Mouse (Mus musculus) large intestine, adult 2 months (tissue): ENCODE measurements at regions not wholly inside any gene's neighbourhood (a gene's known extent, or its start where the extent isn't known, plus 50 kb on each side); places are given as distances from the start of the nearest gene placed in this dataset.
A peak's percentile ranks its signal among the peaks of the same experiment; 100 is the strongest.

Source experiments
- DNase-seq: peaks from one replicate; pipeline ENCODE4 v3.0.0-alpha.2; 2012; ENCODE audit warnings: low read depth, low spot score
- WGBS: fragments of 180-500 bp; shearing (Covaris S2); methylation state at CpG from one replicate; pipeline ENCODE4 v1.1.7; 2018; 5-methylcytosine and 5-hydroxymethylcytosine counted together

- DNase-seq = no peak
Measured at GRCm38 (mm10) chr8:44656031-44656430, 279.2 kb upstream of the Fat1 start.

GRCm38 (mm10) chr8:44656470-44656869 lies 278.8 kb upstream of the Fat1 start:
- DNase-seq = no peak
- WGBS = 82% methylated on average over 4 of the region's 4 CpGs

DNA sequence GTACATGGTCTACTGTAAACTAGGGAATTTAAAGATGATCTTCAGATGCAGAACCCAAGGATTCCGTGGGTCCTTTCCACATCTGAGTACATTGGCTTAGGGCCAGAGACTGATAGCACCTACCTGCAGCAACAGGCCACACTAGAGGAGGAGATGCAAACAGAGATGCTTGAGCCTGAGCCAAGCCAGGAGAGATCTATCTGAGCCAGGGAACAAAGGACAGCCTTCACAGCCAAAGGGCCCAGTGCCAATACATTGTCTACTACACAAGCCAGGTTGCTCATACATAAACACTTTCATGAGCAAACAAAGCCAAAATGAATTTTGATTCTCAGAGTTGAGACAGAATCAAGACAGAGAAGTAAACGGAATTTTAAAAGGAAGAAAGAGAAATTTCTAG lies 273.6 kb upstream of the Fat1 start:
- 37% methylated on average over 2 of the region's 2 CpGs for WGBS
- no peak for DNase-seq

DNA sequence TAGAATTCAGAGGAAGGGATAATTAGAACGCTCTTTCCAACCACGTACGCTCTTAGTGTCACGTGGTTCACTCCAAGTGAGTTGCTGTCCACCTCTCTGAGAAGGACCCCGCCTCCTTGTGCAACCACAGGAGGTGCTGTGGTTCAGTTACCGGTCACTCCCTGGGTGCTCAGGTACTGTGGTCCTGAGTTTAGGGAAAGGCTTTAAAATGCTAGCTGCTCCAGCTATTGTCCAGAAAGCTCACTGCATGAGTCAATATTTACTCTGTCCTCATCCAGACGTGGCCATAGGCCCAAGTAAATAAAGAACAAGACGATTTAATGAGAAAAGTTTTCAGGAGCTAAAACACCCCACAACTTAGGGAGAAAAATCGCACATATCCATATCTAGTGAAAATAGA lies 248.1 kb upstream of the Fat1 start:
- 73% methylated on average over 9 of the region's 9 CpGs for WGBS

DNA sequence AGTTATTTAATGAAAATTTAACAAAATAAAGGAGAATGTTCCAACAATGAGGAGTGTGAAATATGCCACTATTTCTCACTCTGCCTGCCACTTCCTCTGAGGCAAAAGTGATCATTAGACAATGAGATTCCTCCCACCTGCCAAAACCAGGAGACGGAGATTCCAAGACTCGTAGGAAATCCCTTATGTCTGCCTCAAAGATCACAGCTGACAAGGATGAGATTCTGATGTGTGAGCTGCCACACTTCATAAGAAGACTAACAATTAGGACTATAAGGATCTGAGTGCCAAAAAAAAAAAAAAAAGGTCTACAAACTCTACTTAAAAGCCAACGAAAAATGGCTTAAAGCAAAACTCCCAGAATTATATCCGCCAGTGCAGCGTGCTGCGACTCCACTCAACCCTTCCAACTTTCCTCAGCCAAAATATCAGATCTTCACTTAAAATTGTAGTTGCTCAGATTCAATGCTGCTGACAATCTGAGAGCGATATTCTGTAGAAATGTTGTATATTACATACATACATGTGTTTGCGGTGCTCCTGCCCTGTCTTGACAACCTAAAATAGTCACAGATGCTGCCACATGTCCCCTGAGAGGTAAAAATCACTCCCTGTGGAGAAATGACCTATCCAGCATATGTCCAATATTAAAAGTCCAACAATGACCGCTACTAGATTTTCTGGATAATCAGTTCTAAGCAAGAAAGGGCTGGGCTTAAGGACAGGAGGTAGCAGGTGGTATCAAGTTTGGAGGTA lies 245.2 kb upstream of the Fat1 start:
- 93% methylated on average over 9 of the region's 9 CpGs for WGBS
- no peak for DNase-seq

More for the DNA sequence above, 248.1 kb upstream of the Fat1 start:
- DNase-seq = no peak

DNA sequence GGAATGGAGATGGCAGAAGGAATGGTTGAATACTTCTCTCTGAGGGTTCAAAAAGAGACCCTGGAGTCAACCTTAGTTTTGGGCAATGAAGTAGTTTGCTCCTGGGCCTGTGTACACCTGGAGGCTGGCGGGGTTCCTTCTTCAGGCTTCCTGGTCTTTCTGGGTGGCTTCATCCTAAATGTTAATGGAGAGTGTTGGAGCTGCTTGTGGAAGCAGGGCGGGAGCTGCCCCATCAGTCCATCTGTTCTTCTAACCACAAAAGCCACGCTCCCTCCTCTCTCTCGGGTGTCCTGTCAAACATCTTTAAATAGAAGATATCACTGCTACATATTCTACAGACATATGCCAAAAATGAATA lies 244.7 kb upstream of the Fat1 start:
- 76% methylated on average over 4 of the region's 4 CpGs for WGBS
- no peak for DNase-seq

GRCm38 (mm10) chr8:44691140-44691539 lies 244.1 kb upstream of the Fat1 start:
- DNase-seq = no peak
- 67% methylated on average over 7 of the region's 7 CpGs for WGBS

GRCm38 (mm10) chr8:44692036-44692688 lies 243.1 kb upstream of the Fat1 start:
- no peak for DNase-seq
- 84% methylated on average over 8 of the region's 8 CpGs for WGBS

DNA sequence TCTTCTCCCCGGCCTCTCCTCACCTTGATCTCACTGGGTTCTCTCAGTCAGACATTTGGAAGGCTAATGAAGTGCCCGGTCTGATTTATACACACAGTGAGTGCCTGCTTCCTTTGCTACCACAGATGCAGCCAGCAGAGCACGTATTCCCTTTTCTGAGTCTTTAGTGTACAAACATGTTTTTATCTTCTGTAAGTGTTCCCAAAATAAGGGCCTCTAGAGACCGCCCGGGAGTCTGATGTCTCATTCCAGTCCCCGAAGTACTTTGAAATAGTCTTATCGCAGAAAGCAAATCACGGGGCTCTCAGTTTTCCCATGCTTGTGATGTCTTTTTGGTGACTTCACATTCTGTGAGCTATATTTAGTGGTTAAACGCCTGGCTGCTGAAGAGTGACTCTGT lies 240.4 kb upstream of the Fat1 start:
- 70% methylated on average over 9 of the region's 9 CpGs for WGBS
- DNase-seq = no peak

- peak; percentile 16 for DNase-seq
- 16% methylated on average over 9 of the region's 9 CpGs for WGBS
Measured at GRCm38 (mm10) chr8:44696066-44696853, 239.0 kb upstream of the Fat1 start.

GRCm38 (mm10) chr8:44699384-44700105 lies 235.7 kb upstream of the Fat1 start:
- DNase-seq = no peak
- WGBS = 85% methylated on average over 18 of the region's 18 CpGs

DNA sequence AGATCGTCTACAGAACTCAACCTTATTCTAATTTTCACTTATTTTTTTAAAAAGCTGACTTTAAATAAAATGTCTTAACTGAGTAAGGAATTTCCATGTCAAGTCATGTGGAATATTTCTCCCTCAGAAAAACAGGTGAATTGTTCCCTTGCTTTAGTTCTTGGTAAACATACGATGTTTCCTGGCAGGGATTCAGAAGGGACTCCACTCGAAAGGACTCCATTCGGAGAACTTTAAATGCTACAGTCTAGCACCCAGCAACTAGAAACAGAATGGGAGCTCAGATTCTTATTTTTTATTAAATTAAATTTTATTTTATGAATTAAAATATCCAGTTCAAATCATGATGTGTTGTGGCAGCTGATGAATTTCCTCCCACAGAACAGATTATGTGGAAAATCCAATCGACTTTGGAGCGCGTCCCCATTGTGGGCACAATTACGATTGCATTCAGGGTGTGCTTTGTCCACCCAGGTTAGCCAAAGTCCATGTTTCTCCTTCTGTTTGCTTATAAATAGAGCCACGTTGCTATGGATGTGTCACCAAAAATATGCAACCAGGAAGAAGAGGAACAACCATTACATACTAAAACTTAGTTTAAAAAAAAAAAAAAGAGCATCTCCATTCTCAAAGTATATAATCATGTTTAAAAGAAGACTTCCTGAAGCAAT lies 230.5 kb upstream of the Fat1 start:
- DNase-seq = peak; percentile 92
- 17% methylated on average over 9 of the region's 9 CpGs for WGBS

DNA sequence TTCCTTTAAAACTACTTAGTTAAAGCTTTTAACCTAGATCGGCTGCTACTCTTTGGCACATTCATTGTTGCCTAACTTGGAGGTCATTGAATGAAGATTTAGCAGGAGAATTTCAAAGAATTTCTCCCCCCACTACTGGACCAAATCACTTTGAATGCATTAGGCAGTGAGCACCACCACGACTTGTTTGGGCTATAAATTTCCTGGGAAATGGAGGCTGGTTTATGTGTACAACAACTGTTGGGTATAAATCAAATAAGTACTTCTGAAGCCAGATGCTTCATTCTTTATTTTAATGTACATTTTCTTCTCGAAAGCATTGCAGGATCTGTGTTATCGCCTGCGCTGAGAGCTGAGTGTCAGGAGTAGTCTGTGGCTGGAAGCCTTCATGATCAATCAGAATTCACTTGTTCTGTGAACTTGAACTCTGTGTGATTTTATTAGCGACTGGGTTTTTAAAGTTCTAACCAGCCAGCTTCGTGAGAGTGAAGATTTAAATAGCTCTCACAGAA lies 226.5 kb upstream of the Fat1 start:
- no peak for DNase-seq
- 44% methylated on average over 7 of the region's 7 CpGs for WGBS

DNA sequence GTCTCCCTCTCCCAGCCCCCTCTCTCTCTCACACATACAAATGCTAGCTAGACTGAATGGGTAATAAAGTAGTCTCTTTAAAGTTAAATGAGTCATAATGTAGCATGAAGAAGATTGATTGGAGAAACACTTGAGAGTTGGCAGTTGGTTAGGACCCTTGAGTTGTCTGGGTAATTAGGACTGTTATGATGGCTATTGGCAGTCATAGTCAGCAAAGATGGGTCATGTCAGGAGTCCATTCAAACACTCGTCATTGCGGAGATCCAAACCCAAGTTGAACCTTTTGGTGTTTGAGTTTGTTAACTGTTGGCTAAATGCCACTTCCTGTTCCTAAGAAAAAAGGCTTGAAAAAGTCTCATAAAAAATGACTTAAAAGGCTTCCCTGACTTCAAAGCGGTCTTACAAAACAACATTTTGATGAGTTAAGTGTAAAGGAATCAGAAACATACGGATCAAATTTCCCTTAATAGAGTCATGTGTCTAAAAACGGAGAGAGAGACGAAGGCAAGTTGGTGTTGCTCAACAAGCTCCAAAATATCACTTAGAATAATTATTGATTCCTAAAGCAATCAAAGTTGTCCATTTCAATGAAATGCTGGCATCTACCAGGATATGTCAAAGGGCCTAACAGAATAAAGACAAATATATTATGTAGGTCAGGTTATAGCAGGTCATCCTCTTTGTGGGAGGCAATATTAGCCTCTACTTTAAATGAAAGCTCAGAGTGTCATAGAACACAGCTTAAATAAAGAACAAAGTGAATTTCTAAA lies 225.9 kb upstream of the Fat1 start:
- peak; percentile 33 for DNase-seq
- WGBS = 19% methylated on average over 6 of the region's 6 CpGs

DNA sequence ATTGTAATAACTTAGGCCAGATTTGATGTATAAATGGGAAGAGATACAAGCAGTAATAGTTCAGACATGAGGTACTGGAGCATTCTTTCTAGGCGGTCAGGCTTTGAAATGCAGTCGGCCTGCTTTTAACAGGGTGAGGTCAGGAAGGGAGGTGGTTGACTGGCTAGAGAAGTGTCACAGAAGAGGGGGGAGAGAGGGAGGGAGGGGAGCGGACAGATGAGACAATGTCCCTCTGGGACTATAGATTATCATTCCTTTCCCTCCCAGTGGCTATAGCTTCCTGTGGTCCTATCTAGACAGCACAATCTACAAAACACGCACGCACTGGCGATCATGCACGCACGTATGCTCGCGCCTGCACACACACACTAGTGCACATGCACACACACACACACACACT lies 200.7 kb upstream of the Fat1 start:
- DNase-seq = no peak
- WGBS = 84% methylated on average over 10 of the region's 10 CpGs

- 54% methylated on average over 5 of the region's 5 CpGs for WGBS
- DNase-seq = no peak
Measured at GRCm38 (mm10) chr8:44735801-44736200, 199.4 kb upstream of the Fat1 start.

DNA sequence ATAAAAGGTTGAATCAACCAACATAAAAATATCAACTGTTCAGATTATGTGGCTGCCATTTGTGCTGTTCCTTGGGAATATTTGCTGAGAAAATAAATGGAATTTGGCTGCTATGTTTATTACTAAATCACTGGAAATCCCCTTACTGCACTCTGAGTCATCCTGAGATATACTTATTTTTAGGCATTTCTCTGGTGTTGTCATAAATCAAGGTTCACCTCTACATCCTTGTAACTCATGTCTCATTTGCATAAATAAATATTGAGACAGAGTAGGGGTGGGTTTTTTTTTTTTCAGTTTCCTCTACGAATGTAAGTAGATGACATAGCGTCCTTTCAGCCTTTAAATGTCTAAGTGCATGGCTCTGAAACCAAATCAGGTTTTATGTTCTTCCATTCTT lies 191.9 kb upstream of the Fat1 start:
- 17% methylated on average over 2 of the region's 2 CpGs for WGBS
- no peak for DNase-seq

DNA sequence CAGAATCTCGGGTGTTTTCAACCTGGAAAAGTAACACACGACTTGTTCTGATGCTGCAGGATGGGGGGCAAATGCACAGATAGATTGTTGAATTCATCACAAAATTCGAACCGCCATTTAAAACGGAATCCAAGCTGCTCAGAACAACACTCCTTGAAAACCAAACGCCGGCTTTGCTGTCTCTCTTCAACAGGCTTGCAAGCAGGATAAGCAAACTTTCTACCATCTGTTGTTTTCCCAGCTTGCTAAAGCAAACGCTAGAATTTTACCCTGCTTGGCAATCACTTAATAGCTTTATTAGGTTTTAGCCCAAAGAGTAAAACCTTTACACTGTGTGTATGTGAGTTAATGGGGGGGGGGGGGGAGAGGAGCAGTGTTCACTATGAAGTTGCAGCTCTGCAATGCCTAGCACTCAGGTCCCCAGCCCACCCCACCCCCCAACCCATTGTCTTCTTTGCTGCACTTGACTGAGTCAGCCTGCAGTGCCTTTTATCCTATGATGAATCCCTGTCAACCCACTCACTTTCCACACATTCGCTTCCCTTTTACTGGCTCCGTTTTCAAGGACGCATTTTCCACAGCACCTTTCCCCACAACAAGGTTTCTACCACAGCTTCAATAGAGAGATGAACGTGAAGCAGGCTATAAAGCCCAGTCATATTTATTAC lies 190.1 kb upstream of the Fat1 start:
- 65% methylated on average over 12 of the region's 12 CpGs for WGBS

More for the DNA sequence above, 190.1 kb upstream of the Fat1 start:
- DNase-seq = no peak
